Comparison of ENCODE assay signal across 20 mouse cellular contexts in the genomic region with DNA sequence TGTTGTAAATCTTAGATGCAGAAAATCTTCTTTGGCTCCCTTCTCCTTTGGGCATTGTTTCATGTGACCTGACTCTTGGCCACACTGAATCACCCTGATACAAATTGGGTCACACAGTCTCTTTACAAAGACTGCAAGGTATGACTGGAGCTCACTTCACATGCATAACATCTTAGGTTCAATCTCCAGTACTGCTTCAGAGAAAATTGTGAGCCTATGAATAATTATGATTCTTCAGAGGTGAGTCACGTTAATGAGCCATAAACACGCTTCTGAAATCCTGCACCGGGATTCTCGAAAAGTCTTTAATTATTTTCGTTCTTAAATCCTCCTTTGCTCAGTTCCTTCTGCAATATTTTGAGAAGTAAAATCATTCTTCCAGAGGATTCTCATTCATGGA.
A peak's percentile ranks its signal among the peaks of the same experiment; 100 is the strongest.
DNase-seq lines count a peak whose midpoint lies in the region; ATAC-seq and TF ChIP-seq lines count a peak whose summit lies in the region.
"Had no signal": no experiment of that assay in that cellular context is flagged by ENCODE, and none has a peak within 500 bp of the region (broad histone marks: within the 10 kb centered on the region; RNA-seq: fewer than 3 reads in every experiment).

No protein-coding gene starts in this region.

- peak; percentile 92 for ATAC-seq in Patski
- ATAC-seq in stomach, postnatal 0 days (ENCODE audit: low FRiP score, low TSS enrichment): no peak
- ATAC-seq: activated CD4-positive, CD25-positive, alpha-beta regulatory T cell, adult 4 months; CD4-positive, CD25-positive, alpha-beta regulatory T cell, adult 4 months had no signal

- H3K4me1 ChIP-seq in stomach, postnatal 0 days (replicated peaks; ENCODE audit: control insufficient read depth, insufficient read depth): no peaks in the 10 kb centered on the region

- no peak for TF ChIP-seq EP300 in stomach, postnatal 0 days (optimal IDR thresholded peaks at IDR 0.05)

- H3K9me3 ChIP-seq in stomach, postnatal 0 days (ENCODE audit: control insufficient read depth, low read length): no peaks in the 10 kb centered on the region

- POLR2A ChIA-PET in Patski (lab: Charles Lee): no interaction called here

- CTCF ChIA-PET in Patski (lab: Charles Lee): no interaction called here

- H3K9ac ChIP-seq in stomach, postnatal 0 days (ENCODE audit: low read length): no peak overlapping the region

- no peaks in the 10 kb centered on the region for H3K27me3 ChIP-seq in Patski
- no peaks in the 10 kb centered on the region for H3K27me3 ChIP-seq in stomach, postnatal 0 days (ENCODE audit: control insufficient read depth, insufficient read depth, low read length)
- H3K27me3 ChIP-seq: CH12.LX had no signal

- H3K27ac ChIP-seq in stomach, postnatal 0 days (replicated peaks): no peak overlapping the region

- in situ Hi-C loops in Patski (cut with MboI; ENCODE audit: low pct_unique_long_range_greater_than_20kb): no loop called here

- H3K4me3 ChIP-seq in stomach, postnatal 0 days (ENCODE audit: low read depth, low read length): no peak overlapping the region

- H3K36me3 ChIP-seq in stomach, postnatal 0 days (ENCODE audit: control insufficient read depth, insufficient read depth, low read length): no peaks in the 10 kb centered on the region
- H3K36me3 ChIP-seq: G1E had no signal

- DNase-seq in Patski (ENCODE audit: low read depth, low spot score): peak; percentile 31
- peak; percentile 18 for DNase-seq in brain, adult 2 months (ENCODE audit: low read depth, low spot score)
- DNase-seq in heart, postnatal 4 days: no peak
- DNase-seq in stomach, postnatal 0 days (ENCODE audit: low spot score): no peak
- DNase-seq: adrenal gland, adult 2 months; adrenal gland, adult 8-10 months; adrenal gland, postnatal 10 days; adrenal gland, postnatal 14 days; adrenal gland, postnatal 25 days; adrenal gland, postnatal 36 days; B cell, adult 2 months; cerebellum, adult 11 months; cerebellum, adult 11-12 months; cerebellum, adult 18-20 months; cerebellum, adult 2 months; cerebellum, adult 8-10 months had no signal

- 80% methylated on average over 5 of the region's 5 CpGs for WGBS in stomach, postnatal 0 days

- H3K4me2 ChIP-seq in stomach, postnatal 0 days (replicated peaks; ENCODE audit: low read depth): no peak overlapping the region

- no peak for TF ChIP-seq CTCF in Patski (IDR thresholded peaks at IDR 0.05)
- TF ChIP-seq CTCF in stomach, postnatal 0 days (IDR thresholded peaks at IDR 0.05; ENCODE audit: low read depth): no peak

Comparison
In these comparisons a context has a peak if more than half of its experiments do, and no peak if none do; other contexts are left out.
1. DNase-seq: peak in Patski (single experiment) and brain, adult 2 months (single experiment); none in heart, postnatal 4 days (single experiment) and stomach, postnatal 0 days (single experiment).